Mouse (Mus musculus): ENCODE data around the gene Kdm5a. TPM values are rescaled to one million over a fixed set of nuclear protein-coding genes. Genes with fewer than 3 reads are reported as not detected.

The Kdm5a gene
- polyA plus RNA-seq, 1 experiment, result 75.3 TPM

DNA sequence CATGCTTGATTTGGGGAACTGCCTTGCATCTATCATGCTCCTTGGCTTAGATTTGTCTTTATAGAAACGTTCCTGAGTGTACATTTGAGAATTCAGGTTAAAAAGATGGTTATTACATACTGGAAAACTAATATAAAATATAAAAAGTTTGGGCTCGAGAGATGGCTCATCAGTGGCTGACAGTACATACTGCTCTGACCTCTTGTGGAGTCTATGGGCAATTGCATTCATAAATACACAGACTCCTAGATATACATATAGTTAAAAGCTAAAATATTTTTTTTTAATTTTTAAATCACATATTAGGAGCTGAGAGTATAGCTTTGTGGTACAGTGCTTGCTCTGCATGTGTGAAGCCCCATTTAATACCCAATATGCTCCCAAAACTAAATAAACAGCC, 31.6 kb upstream of the Kdm5a start:
- Histone ChIP-seq H3K27ac (ENCODE audit: insufficient read depth, low read length) (no peak overlapping the region), H3K27me3 (ENCODE audit: control insufficient read depth, insufficient read depth, low read length, poor library complexity, severe bottlenecking) (no peaks in the 10 kb centered on the region), H3K9me3 (replicated peaks; ENCODE audit: control insufficient read depth, insufficient read depth, low read length, poor library complexity, severe bottlenecking) (no peaks in the 10 kb centered on the region), H3K36me3 (ENCODE audit: control insufficient read depth, insufficient read depth, low read length, poor library complexity, severe bottlenecking) (peaks cover 71% of the 10 kb centered on the region), H3K4me1 (ENCODE audit: control insufficient read depth, insufficient read depth, low read length) (no peaks in the 10 kb centered on the region), H3K4me3 (ENCODE audit: low read depth, low read length) (no peak overlapping the region), H3K9ac (ENCODE audit: low read depth, poor library complexity, severe bottlenecking) (no peak overlapping the region)
- TF ChIP-seq EP300 (IDR thresholded peaks at IDR 0.05; ENCODE audit: insufficient read depth, low read depth, low read length) (no peak), POLR2A (IDR thresholded peaks at IDR 0.05; ENCODE audit: insufficient read depth, low read length) (no peak), CTCF (IDR thresholded peaks at IDR 0.05; ENCODE audit: low read depth, low read length) (no peak)

GRCm38 (mm10) chr6:120343992-120344391, 19.9 kb upstream of the Kdm5a start:
- Histone ChIP-seq H3K27ac (ENCODE audit: insufficient read depth, low read length) (no peak overlapping the region), H3K4me1 (ENCODE audit: control insufficient read depth, insufficient read depth, low read length) (no peaks in the 10 kb centered on the region), H3K36me3 (ENCODE audit: control insufficient read depth, insufficient read depth, low read length, poor library complexity, severe bottlenecking) (peaks cover 68% of the 10 kb centered on the region), H3K4me3 (ENCODE audit: low read depth, low read length) (no peak overlapping the region), H3K9ac (ENCODE audit: low read depth, poor library complexity, severe bottlenecking) (no peak overlapping the region), H3K27me3 (ENCODE audit: control insufficient read depth, insufficient read depth, low read length, poor library complexity, severe bottlenecking) (no peaks in the 10 kb centered on the region), H3K9me3 (replicated peaks; ENCODE audit: control insufficient read depth, insufficient read depth, low read length, poor library complexity, severe bottlenecking) (no peaks in the 10 kb centered on the region)
- TF ChIP-seq POLR2A (IDR thresholded peaks at IDR 0.05; ENCODE audit: insufficient read depth, low read length) (no peak), EP300 (IDR thresholded peaks at IDR 0.05; ENCODE audit: insufficient read depth, low read depth, low read length) (no peak), CTCF (IDR thresholded peaks at IDR 0.05; ENCODE audit: low read depth, low read length) (no peak)

DNA sequence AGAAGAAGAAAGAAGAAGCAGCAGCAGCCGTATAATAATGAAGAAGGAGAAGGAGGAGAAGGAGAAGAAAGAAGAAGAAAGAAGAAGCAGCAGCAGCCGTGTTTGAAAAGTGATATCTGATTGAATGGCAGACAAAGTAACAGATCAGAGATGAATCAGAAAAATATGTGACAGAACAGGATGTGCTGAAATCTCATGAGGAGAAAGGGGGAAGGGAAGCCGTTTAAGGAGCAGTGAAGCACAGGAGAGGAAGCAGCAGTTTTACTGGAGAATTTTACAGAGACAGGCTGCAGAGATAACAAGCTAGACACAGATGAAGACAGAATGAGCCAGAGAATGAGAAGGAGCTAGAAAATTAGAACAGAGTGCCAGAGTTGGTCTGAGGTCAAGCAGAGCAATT, 14.9 kb upstream of the Kdm5a start:
- H3K27me3 ChIP-seq (ENCODE audit: control insufficient read depth, insufficient read depth, low read length, poor library complexity, severe bottlenecking), result no peaks in the 10 kb centered on the region
- H3K9me3 ChIP-seq (replicated peaks; ENCODE audit: control insufficient read depth, insufficient read depth, low read length, poor library complexity, severe bottlenecking), result no peaks in the 10 kb centered on the region
- H3K4me1 ChIP-seq (ENCODE audit: control insufficient read depth, insufficient read depth, low read length), result no peaks in the 10 kb centered on the region
- no peak overlapping the region for H3K27ac ChIP-seq (ENCODE audit: insufficient read depth, low read length)
- H3K4me3 ChIP-seq (ENCODE audit: low read depth, low read length), result no peak overlapping the region
- H3K9ac ChIP-seq (ENCODE audit: low read depth, poor library complexity, severe bottlenecking), result no peak overlapping the region
- peaks cover 65% of the 10 kb centered on the region for H3K36me3 ChIP-seq (ENCODE audit: control insufficient read depth, insufficient read depth, low read length, poor library complexity, severe bottlenecking)
- TF ChIP-seq POLR2A (IDR thresholded peaks at IDR 0.05; ENCODE audit: insufficient read depth, low read length) (no peak), CTCF (IDR thresholded peaks at IDR 0.05; ENCODE audit: low read depth, low read length) (no peak), EP300 (IDR thresholded peaks at IDR 0.05; ENCODE audit: insufficient read depth, low read depth, low read length) (no peak)

- H3K9me3 ChIP-seq (replicated peaks; ENCODE audit: control insufficient read depth, insufficient read depth, low read length, poor library complexity, severe bottlenecking), result no peaks in the 10 kb centered on the region
- TF ChIP-seq CTCF (IDR thresholded peaks at IDR 0.05; ENCODE audit: low read depth, low read length) (no peak), EP300 (IDR thresholded peaks at IDR 0.05; ENCODE audit: insufficient read depth, low read depth, low read length) (no peak), POLR2A (IDR thresholded peaks at IDR 0.05; ENCODE audit: insufficient read depth, low read length) (no peak)
- H3K27me3 ChIP-seq (ENCODE audit: control insufficient read depth, insufficient read depth, low read length, poor library complexity, severe bottlenecking), result no peaks in the 10 kb centered on the region
- peak overlapping the region; percentile 89 for H3K9ac ChIP-seq (ENCODE audit: low read depth, poor library complexity, severe bottlenecking)
- H3K36me3 ChIP-seq (ENCODE audit: control insufficient read depth, insufficient read depth, low read length, poor library complexity, severe bottlenecking), result peaks cover 19% of the 10 kb centered on the region
- H3K4me1 ChIP-seq (ENCODE audit: control insufficient read depth, insufficient read depth, low read length), result no peaks in the 10 kb centered on the region
- H3K4me3 ChIP-seq (ENCODE audit: low read depth, low read length), result peak overlapping the region; percentile 98
- H3K27ac ChIP-seq (ENCODE audit: insufficient read depth, low read length), result peak overlapping the region; percentile 92
Observed at GRCm38 (mm10) chr6:120356478-120356877, 7.4 kb upstream of the Kdm5a start.

GRCm38 (mm10) chr6:120356951-120357945, 6.7 kb upstream of the Kdm5a start:
- no peak for TF ChIP-seq EP300 (IDR thresholded peaks at IDR 0.05; ENCODE audit: insufficient read depth, low read depth, low read length)
- no peak for TF ChIP-seq CTCF (IDR thresholded peaks at IDR 0.05; ENCODE audit: low read depth, low read length)
- TF ChIP-seq POLR2A (IDR thresholded peaks at IDR 0.05; ENCODE audit: insufficient read depth, low read length), result peak; percentile 90
- Histone ChIP-seq H3K27me3 (ENCODE audit: control insufficient read depth, insufficient read depth, low read length, poor library complexity, severe bottlenecking) (no peaks in the 10 kb centered on the region), H3K36me3 (ENCODE audit: control insufficient read depth, insufficient read depth, low read length, poor library complexity, severe bottlenecking) (peaks cover 16% of the 10 kb centered on the region), H3K9ac (ENCODE audit: low read depth, poor library complexity, severe bottlenecking) (peak overlapping the region; percentile 89), H3K9me3 (replicated peaks; ENCODE audit: control insufficient read depth, insufficient read depth, low read length, poor library complexity, severe bottlenecking) (no peaks in the 10 kb centered on the region), H3K4me3 (ENCODE audit: low read depth, low read length) (peak overlapping the region; percentile 98), H3K27ac (ENCODE audit: insufficient read depth, low read length) (peak overlapping the region; percentile 92), H3K4me1 (ENCODE audit: control insufficient read depth, insufficient read depth, low read length) (no peaks in the 10 kb centered on the region)

GRCm38 (mm10) chr6:120362124-120362523, 1.8 kb upstream of the Kdm5a start:
- no peak overlapping the region for H3K9ac ChIP-seq (ENCODE audit: low read depth, poor library complexity, severe bottlenecking)
- no peak for TF ChIP-seq EP300 (IDR thresholded peaks at IDR 0.05; ENCODE audit: insufficient read depth, low read depth, low read length)
- TF ChIP-seq POLR2A (IDR thresholded peaks at IDR 0.05; ENCODE audit: insufficient read depth, low read length), result no peak
- no peak for TF ChIP-seq CTCF (IDR thresholded peaks at IDR 0.05; ENCODE audit: low read depth, low read length)
- H3K4me1 ChIP-seq (ENCODE audit: control insufficient read depth, insufficient read depth, low read length), result no peaks in the 10 kb centered on the region
- H3K36me3 ChIP-seq (ENCODE audit: control insufficient read depth, insufficient read depth, low read length, poor library complexity, severe bottlenecking), result peaks cover 5% of the 10 kb centered on the region
- H3K27ac ChIP-seq (ENCODE audit: insufficient read depth, low read length), result no peak overlapping the region
- H3K27me3 ChIP-seq (ENCODE audit: control insufficient read depth, insufficient read depth, low read length, poor library complexity, severe bottlenecking), result no peaks in the 10 kb centered on the region
- H3K4me3 ChIP-seq (ENCODE audit: low read depth, low read length), result no peak overlapping the region
- no peaks in the 10 kb centered on the region for H3K9me3 ChIP-seq (replicated peaks; ENCODE audit: control insufficient read depth, insufficient read depth, low read length, poor library complexity, severe bottlenecking)
